Mouse (Mus musculus) embryonic fibroblast, embryonic 13.5 days (primary cell): ENCODE measurements around the gene Gp9.

ENCODE experiments used
- CTCF ChIP-seq: IDR thresholded peaks from 2 replicates; pipeline ENCODE4 v1.5.1; 2011; ENCODE audit warnings: mild to moderate bottlenecking, control low read depth, low read length, moderate library complexity, borderline replicate concordance; ENCODE audit not compliant: insufficient read depth
- POLR2A ChIP-seq: IDR thresholded peaks from 2 replicates; pipeline ENCODE4 v1.6.1; 2011; ENCODE audit warnings: low read depth, mild to moderate bottlenecking, control low read depth, low read length, moderate library complexity

- TF ChIP-seq CTCF (no peak), POLR2A (no peak)
Measured at GRCm38 (mm10) chr6:87793821-87794510, 16.1 kb downstream of the Gp9 start.
